Mouse (Mus musculus): ENCODE measurements at regions not wholly inside any gene's neighbourhood (a gene's known extent, or its start where the extent isn't known, plus 50 kb on each side); places are given as distances from the start of the nearest gene placed in this dataset.
"Not testable (repeated sequence)": the region's sequence is repeated elsewhere in the genome, so short reads cannot be mapped to it uniquely, and the experiment has no call there.

- no peak for DNase-seq (ENCODE audit: low spot score)
These were observed 54.6 kb upstream of the C1galt1 start for GRCm38 (mm10) chr6:7790040-7790439.

GRCm38 (mm10) chr6:7789071-7789470 is 55.6 kb upstream of the C1galt1 start:
- no peak for DNase-seq (ENCODE audit: low spot score)

GRCm38 (mm10) chr6:7785407-7785806 is 59.2 kb upstream of the C1galt1 start:
- DNase-seq (ENCODE audit: low spot score), result no peak

GRCm38 (mm10) chr6:7783059-7783458 is 61.6 kb upstream of the C1galt1 start:
- DNase-seq (ENCODE audit: low spot score), result peak; percentile 64

- no peak for DNase-seq (ENCODE audit: low spot score)
These were observed 64.7 kb upstream of the C1galt1 start for GRCm38 (mm10) chr6:7779959-7780358.

GRCm38 (mm10) chr6:7778642-7779404 is 65.8 kb upstream of the C1galt1 start:
- DNase-seq (ENCODE audit: low spot score), result peak; percentile 48

- DNase-seq (ENCODE audit: low spot score), result no peak
These were observed 75.4 kb upstream of the Asns start for GRCm38 (mm10) chr6:7768421-7768820.

- DNase-seq (ENCODE audit: low spot score), result no peak
These were observed 74.6 kb upstream of the Asns start for GRCm38 (mm10) chr6:7767631-7768030.

- DNase-seq (ENCODE audit: low spot score), result peak; percentile 45
These were observed 66.3 kb upstream of the Asns start for GRCm38 (mm10) chr6:7759385-7759784.

GRCm38 (mm10) chr6:7753895-7754294 is 60.8 kb upstream of the Asns start:
- DNase-seq (ENCODE audit: low spot score), result no peak

- no peak for DNase-seq (ENCODE audit: low spot score)
These were observed 60.0 kb upstream of the Asns start for GRCm38 (mm10) chr6:7752885-7753611.

- DNase-seq (ENCODE audit: low spot score), result no peak
These were observed 55.5 kb upstream of the Asns start for GRCm38 (mm10) chr6:7748536-7748935.

- not testable (repeated sequence) for DNase-seq (ENCODE audit: low spot score)
These were observed 51.2 kb upstream of the Asns start for GRCm38 (mm10) chr6:7744257-7744656.
